Mouse (Mus musculus): Measurements from ENCODE around the gene Olfr549.

Gene Olfr549

DNA sequence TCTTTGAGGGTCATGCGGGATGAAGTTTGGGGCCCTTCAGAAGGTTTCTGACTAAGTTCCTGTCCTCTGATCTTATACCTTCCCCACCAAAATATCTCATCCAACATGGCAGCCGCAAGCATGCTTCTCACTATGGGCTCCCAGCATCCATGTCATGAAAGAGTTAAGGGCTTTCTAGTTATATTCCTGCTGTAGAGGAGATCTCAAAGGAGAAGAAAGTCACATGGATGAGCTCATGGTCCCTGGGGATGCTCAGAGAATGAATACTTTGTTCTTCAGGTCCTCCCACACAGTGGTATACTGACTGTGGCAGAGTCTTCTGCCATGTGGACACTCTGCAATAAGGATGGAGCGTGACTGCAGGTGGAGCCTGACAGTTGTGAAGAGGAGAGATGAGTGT lies at the start of gene Olfr549:
TSS of gene Olfr549 (plus strand) at position 301 of the 400 bp plus-strand sequence.
- DNase-seq (ENCODE audit: low spot score): no peak

DNA sequence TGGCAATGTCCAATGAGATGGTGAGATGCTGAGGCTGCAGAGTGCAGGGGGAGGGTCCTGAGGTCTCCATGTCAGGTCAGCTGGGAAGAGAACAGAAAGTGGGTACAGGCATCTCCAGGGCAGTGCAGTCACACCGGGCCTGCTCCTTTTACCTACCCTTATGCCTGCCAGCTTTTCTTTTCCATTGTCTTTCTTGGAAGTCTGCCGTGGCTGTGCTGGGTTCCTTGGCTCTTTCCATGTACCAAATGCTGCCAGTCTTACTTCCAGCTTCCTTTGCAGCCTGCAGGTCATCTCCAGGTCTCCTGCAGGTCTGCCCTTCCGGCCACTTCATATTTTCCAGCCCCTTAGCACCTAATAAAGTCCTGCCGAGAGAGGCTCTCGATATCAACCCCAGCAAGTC lies 47.7 kb upstream of the Olfr549 start:
- no peak for DNase-seq (ENCODE audit: low spot score)

DNA sequence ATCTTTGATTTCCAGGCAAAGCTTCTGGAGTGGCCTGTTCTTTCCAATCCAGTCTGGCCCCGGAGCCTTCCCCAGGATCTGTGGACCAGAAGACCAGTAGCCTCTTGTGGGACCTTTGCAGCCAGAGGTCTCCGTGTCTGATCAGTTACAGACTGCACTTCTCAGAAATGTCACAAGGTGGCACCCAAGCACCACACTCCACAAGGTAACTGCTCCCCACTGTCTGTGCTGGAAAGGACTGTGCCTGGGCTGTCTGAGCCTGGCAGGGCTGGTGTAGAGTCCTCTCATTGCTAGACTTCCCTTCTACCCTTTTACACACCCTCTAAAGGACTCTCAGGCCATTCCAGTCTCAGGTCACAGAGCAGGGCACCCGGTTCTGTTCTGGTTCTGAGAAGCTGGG lies 42.8 kb upstream of the Olfr549 start:
- peak; percentile 86 for DNase-seq (ENCODE audit: low spot score)

DNA sequence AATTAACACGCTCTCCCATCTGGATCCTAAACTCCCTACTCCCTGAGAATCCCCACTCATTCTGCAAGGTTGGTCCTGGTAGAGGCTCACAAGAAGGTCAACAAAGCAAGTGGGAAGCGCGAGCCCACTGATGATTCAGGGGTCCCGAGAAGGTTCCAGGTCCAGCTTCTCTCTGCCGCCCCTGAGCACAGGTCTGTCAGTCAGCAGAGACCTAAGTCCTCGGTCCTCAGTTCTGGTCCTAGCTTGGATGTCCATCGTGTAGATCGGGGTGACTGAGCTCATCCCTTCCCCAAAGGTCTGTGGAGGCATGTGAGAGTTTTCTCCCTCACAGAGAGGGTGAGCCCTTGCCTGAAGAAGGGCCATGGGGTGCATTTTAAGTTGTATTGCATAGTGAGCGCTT lies 41.6 kb upstream of the Olfr549 start:
- no peak for DNase-seq (ENCODE audit: low spot score)

DNA sequence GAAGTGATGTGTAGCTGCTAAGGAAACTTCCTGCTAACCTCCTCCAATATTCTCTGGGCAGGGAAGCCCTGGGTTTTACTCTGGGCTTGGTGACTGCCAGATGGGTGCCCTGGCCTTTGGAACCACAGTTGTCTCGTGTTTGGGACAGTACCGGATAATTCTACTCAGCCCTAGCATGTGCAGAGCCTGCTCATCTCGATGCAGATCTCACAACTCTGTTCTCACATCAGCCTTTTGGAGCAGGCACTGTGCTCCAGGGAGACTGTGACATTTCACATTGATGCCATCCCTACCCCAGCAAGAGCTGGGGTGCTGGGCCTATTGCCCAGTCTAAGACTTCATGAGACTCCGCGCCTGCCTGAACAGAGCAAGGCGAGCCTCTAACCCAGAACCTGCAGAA lies 41.0 kb upstream of the Olfr549 start:
- no peak for DNase-seq (ENCODE audit: low spot score)

GRCm38 (mm10) chr7:102509726-102510125 lies 39.9 kb upstream of the Olfr549 start:
- no peak for DNase-seq (ENCODE audit: low spot score)

- no peak for DNase-seq (ENCODE audit: low spot score)
Observed at GRCm38 (mm10) chr7:102511927-102512326, 37.7 kb upstream of the Olfr549 start.

GRCm38 (mm10) chr7:102512814-102513435 lies 36.7 kb upstream of the Olfr549 start:
- peak; percentile 91 for DNase-seq (ENCODE audit: low spot score)

DNA sequence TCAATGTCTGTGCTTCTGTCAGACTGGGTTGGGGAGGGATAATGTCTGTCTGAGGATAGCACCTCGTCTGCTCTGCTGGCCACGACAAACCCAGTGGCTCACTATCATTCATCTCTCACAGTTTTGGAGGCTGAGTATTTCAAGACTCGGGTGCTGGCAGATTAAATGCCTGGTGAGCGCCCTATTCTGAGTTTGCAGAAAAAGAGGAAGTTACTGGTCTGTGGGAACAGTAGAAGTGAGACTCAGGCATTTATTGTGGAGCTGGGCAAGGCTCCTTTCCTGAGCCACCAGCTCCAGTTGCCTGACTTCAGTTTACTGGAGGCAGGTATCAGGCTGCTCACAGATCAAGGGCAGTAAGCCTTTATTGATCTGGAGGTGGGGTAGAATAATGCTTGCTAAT lies 35.5 kb upstream of the Olfr549 start:
- no peak for DNase-seq (ENCODE audit: low spot score)

GRCm38 (mm10) chr7:102516261-102517050 lies 33.2 kb upstream of the Olfr549 start:
- DNase-seq (ENCODE audit: low spot score): no peak

- no peak for DNase-seq (ENCODE audit: low spot score)
Observed at GRCm38 (mm10) chr7:102517051-102517335, 32.7 kb upstream of the Olfr549 start.

DNA sequence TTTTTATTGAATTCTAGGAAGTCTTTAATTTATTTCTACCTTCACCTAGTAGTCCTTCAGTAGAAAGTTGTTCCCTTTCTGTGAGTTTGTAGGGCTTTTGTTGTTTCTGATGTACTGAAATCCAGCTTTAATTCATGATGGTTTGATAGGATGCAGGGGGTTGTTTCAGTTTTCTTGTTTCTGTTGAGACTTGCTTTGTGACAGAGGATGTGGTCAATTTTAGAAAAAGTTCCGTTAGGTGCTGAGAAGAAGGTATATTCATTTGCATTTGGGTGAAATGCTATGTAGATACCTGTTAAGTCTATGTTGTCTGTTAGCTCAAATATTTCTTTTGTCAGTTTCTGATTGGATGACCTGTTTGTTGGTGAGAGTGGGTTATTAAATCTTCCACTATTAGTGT lies 20.6 kb upstream of the Olfr549 start:
- DNase-seq (ENCODE audit: low spot score): no peak

GRCm38 (mm10) chr7:102534449-102534848 lies 15.2 kb upstream of the Olfr549 start, which contains the start of gene Olfr547:
Gene Olfr547 (plus strand): TSS chr7:102534749.
- DNase-seq (ENCODE audit: low spot score): no peak

GRCm38 (mm10) chr7:102540596-102540995 lies 9.1 kb upstream of the Olfr549 start, which contains the start of gene Olfr548-ps1:
Gene Olfr548-ps1 (plus strand): TSS chr7:102540896.
- no peak for DNase-seq (ENCODE audit: low spot score)

DNA sequence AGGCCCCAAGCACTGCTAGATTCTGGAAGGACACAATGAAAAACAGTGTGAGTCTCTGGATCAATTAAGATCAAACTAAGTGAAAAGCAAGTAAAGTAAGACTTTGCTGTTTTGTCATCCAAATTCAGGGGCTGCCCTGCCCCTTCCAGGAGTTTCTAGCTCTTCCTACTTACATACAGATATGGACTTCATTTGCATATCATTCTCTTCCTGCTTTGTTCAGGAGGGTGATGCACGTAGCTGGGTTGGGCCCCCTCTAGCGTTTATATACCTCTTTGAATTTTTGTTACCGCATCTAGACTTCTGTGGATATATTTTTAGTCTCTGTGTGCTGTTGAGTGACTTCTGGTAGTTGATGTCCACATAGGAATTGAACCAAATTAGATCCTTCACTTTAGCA lies 8.4 kb upstream of the Olfr549 start:
- DNase-seq (ENCODE audit: low spot score): no peak

DNA sequence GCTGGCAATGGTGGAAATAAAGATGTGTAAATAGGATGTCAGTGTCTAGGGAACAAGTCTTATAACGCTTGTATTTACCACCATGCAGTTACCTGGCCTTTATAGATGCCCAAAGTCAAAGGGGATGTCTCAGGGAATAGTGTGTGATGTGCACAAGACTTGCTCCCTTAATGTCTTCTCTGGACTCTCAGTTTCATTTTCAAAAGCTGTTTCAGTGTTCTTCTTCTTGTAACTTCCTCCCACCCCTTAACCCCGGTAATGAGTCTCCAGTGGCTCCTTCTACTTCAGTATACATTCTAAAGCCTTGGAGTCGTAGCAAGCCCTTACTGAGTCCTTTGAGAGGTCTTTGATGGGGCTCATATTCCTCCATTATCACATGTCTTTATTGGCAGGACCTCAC lies 3.6 kb downstream of the Olfr549 start:
- no peak for DNase-seq (ENCODE audit: low spot score)

DNA sequence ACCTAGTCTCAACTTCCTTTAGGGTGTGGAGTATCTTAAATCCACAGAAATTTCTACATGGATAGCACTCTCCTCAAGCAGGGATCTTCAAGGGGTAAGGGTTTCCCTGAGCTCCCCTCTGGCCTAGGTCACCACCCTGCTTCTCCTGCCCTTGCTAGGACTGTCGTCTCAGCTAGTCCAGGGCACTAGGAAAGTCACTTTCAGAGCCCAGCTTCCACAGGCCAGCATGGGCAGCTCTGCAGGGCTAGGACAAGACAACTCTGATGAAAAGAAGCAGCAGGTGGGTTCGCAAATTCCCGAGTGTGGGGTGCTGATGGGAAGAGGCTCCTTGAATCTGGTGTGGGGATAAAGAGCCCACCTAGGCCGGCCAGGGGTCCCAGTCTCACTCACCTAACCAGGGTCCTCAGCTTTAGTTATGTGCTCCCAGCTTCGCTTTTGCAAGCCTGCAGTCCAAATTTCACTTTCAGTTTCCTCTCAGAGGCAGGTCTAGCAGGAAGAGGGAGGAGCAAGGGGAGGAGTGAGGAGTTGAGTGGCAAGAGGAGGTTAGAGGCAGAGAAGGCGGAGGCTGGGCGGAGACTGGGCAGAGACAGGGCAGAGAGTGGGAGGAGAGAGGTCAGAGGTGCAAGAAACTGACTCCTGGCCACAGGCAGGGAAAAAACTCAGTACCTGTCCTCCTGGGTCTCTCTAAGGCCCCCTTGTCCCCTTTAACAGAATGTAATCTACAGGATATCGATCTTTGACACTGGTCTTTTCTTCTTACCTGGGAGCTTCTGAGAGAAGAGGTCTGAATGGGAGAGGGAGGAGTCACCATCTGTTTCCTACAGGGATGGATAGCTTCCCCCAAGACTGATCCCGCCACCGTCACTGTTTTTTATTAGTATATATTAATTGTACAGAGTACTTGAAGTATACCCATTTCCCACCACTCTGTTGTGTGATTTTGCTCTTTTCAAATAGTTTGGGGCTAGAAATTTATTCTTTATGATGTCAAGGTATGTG lies 15.6 kb downstream of the Olfr549 start, which contains the start of gene Trim21:
TSS of gene Trim21 (minus strand) at position 488 of the 999 bp plus-strand sequence.
- DNase-seq (ENCODE audit: low spot score): peak; percentile 90

DNA sequence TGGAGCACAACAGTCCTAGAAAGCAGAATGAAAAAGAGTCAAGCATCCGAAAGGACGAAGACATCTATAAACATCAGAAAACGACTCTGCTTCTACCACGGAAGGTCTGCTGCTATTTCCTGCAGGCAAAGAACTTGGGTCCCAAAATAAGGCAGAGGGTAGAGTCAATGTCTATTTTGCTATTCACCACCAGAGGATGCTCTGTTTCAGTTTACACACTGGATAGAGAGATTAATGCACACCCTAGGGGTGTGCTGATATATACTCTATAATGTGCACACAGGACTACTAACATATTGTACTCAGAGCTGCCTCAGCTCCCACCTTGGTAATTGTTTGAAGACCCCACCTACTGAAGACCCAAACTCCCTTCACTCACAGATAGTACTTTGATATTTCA lies 16.5 kb downstream of the Olfr549 start:
- no peak for DNase-seq (ENCODE audit: low spot score)

GRCm38 (mm10) chr7:102571142-102571541 lies 21.5 kb downstream of the Olfr549 start, which contains the start of gene Olfr550:
Gene Olfr550 (plus strand): TSS chr7:102571442.
- no peak for DNase-seq (ENCODE audit: low spot score)

GRCm38 (mm10) chr7:102573174-102573830 lies 23.6 kb downstream of the Olfr549 start:
- DNase-seq (ENCODE audit: low spot score): peak; percentile 43

DNA sequence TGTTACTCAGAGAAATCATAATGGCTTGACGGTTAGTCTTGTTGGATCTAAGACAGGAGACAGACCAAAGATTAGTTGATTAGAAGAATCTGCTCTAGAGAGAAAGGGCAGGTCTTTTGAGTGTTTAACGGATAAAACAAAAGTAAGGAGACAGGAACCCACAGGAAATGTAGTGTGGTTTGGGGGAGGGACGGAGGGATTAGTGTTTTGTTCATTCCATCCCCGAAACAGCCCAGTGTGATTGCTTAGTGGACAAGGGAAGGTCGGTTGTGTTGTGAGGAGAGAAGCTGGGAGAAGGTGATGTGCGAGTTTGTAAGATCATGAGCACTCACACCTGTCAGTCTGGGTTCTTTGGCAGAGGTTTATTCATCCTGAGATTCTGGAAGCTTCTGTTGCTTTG lies 26.3 kb downstream of the Olfr549 start:
- no peak for DNase-seq (ENCODE audit: low spot score)

DNA sequence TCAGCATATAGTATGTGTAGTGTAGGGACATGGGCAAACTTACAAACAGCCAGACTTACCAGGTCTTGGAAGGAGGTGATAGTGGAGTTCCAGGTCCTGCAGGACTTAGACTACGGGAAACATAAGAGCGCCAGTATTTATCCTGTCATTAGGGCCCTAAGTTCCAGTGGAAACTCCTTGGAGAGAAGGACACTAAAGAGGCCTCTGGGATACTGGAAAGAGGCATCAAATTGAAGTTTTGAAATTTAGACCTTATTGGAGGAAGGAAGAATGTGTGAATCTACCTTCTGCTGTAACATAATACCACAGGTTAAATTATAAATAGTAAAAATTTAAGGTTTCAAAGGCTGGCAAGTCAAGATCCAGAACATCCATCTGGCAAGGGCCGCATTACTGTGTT lies 42.1 kb downstream of the Olfr549 start, which contains the start of gene Olfr551:
TSS of gene Olfr551 (minus strand) at position 101 of the 400 bp plus-strand sequence.
- DNase-seq (ENCODE audit: low spot score): no peak

Data from embryo, embryonic 10 days (tissue).